Mouse (Mus musculus) heart, adult 2 months (tissue): ENCODE measurements around the gene Hs3st5. TPM values are rescaled to one million over a fixed set of nuclear protein-coding genes. Genes with fewer than 3 reads are reported as not detected.
"Not testable (repeated sequence)": the region's sequence is repeated elsewhere in the genome, so short reads cannot be mapped to it uniquely, and the experiment has no call there.

Source experiments
- DNase-seq, 2 experiments: peaks; one replicate each; pipeline ENCODE4 v3.0.0; 2021
- H3K27ac ChIP-seq: fragments of 200-600 bp; 2 replicates; pipeline ENCODE4 v1.8.1; 2022
- H3K27me3 ChIP-seq: fragments of 200-500 bp; 2 replicates; pipeline ENCODE4 v1.6.1; 2012; ENCODE audit warnings: mild to moderate bottlenecking, low read length, inconsistent platforms, mixed read lengths; ENCODE audit not compliant: control insufficient read depth, insufficient read depth
- H3K36me3 ChIP-seq: fragments of 200-500 bp; 2 replicates; pipeline ENCODE4 v1.6.1; 2012; ENCODE audit warnings: low read length, inconsistent platforms; ENCODE audit not compliant: control insufficient read depth, insufficient read depth
- H3K4me1 ChIP-seq: fragments of 200-500 bp; 2 replicates; pipeline ENCODE4 v1.6.1; 2011; ENCODE audit warnings: low read length; ENCODE audit not compliant: control insufficient read depth, insufficient read depth
- H3K4me3 ChIP-seq: fragments of 200-600 bp; 2 replicates; pipeline ENCODE4 v1.8.1; 2022
- H3K79me2 ChIP-seq: fragments of 200-500 bp; replicated peaks from 2 replicates; pipeline ENCODE4 v1.6.1; 2012; ENCODE audit warnings: mild to moderate bottlenecking, inconsistent platforms, low read length, moderate library complexity, mixed read lengths; ENCODE audit not compliant: control insufficient read depth, insufficient read depth
- H3K9ac ChIP-seq: fragments of 200-500 bp; 2 replicates; pipeline ENCODE4 v1.6.1; 2012; ENCODE audit warnings: low read depth, mild to moderate bottlenecking, control low read depth, inconsistent platforms, low read length, mixed read lengths
- CTCF ChIP-seq: fragments of 200-600 bp; IDR thresholded peaks from 2 replicates; pipeline ENCODE4 v1.8.1; 2022; ENCODE audit warnings: antibody characterized with exemption, mild to moderate bottlenecking, moderate library complexity
- EP300 ChIP-seq: fragments of 200-500 bp; IDR thresholded peaks from 2 replicates; pipeline ENCODE4 v1.6.1; 2011; ENCODE audit warnings: low read depth, low read length, control low read depth; ENCODE audit not compliant: insufficient read depth
- POLR2A ChIP-seq: fragments of 200-500 bp; IDR thresholded peaks from 2 replicates; pipeline ENCODE4 v1.6.1; 2011; ENCODE audit warnings: mild to moderate bottlenecking, low read depth, low read length, control low read depth; ENCODE audit not compliant: insufficient read depth
- WGBS: fragments of 180-500 bp; shearing (Covaris S2); methylation state at CpG from one replicate; pipeline ENCODE4 v1.1.7; 2018; 5-methylcytosine and 5-hydroxymethylcytosine counted together
- intact Hi-C: fragments of 180-260 bp; cut with DNase I; formaldehyde crosslinking; loops from one replicate; pipeline ENCODE4 v1.15.1; 2025
- polyA plus RNA-seq: library from polyadenylated mRNA; depleted of rRNA; stranded (reverse); fragments of >200 nt; gene quantifications from 2 replicates; pipeline ENCODE4 v1.2.3, GENCODE M21; 2012
- total RNA-seq, 2 experiments: library from RNA; stranded (reverse); gene quantifications; 2 replicates each; pipeline ENCODE4 v1.2.3; 2021

Hs3st5 gene
- total and polyA plus RNA-seq, 3 experiments = 0.49 to 4.7 (median 2.4) TPM

DNA sequence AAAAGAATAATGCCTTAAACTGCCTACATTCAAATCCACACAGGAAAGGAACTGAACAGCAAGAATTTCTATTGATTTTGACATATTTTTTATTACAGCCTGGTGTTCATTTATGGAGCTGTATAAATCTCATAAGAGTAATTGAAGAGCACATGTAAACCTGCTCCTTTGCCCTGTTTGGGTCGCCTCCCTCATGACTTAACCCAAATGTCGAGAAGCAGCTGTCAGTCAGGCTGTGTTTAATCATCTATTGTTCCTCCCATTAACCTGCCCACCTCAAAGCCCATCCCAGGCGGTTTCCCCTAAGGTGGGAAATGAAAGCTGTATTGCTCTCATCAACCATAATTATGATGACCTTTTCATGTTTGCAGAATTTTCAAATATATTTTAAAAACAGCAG lies 65.9 kb downstream of the Hs3st5 start:
- Histone ChIP-seq H3K36me3 (no peaks in the 10 kb centered on the region), H3K9ac (no peak overlapping the region), H3K79me2 (no peaks in the 10 kb centered on the region), H3K27me3 (no peaks in the 10 kb centered on the region), H3K27ac (no peak overlapping the region), H3K4me1 (no peaks in the 10 kb centered on the region), H3K4me3 (no peak overlapping the region)
- no peak for DNase-seq
- intact Hi-C loops = no loop called here
- TF ChIP-seq POLR2A = no peak
- TF ChIP-seq EP300 = no peak
- no peak for TF ChIP-seq CTCF
- 78% methylated on average over 3 of the region's 3 CpGs for WGBS

DNA sequence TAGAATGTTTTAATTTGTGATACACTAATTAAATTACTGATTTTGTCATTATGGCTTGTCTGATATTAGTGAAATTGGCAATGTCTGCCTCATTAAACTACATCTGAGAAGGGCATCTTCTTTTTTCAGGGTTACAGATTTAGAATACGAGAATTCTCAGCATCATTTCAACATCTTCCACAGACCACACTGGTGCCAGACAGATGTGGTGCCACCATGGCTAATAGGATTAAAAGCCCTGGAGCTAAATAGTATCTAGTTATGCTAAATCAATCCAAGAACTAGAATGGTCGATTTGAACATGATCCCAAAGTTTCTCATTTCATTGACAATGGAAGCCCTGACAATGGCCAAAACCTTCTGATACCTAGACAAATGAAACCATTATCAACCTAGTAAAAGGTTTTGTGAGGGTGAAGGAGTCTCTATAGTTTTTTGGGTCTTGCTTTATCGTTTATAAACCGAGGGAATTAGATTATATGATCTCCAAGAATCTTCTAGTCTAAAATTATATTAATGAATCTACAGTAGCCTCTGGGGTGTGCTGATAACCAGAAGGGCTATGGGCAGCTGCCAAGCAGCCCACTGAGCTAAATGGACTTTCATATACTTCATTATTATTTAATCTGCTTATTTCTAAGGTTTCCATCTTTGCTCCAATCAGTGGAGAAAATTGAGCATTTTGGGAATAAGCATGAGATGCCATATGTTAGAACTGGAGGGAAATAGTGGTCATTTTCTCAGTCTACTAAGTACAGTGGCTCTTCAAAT lies 71.9 kb downstream of the Hs3st5 start:
- Histone ChIP-seq H3K27me3 (no peaks in the 10 kb centered on the region), H3K4me3 (no peak overlapping the region), H3K27ac (no peak overlapping the region), H3K79me2 (no peaks in the 10 kb centered on the region), H3K9ac (no peak overlapping the region), H3K4me1 (peaks cover 1% of the 10 kb centered on the region; the same call in 1 of the 2 replicates), H3K36me3 (no peaks in the 10 kb centered on the region)
- DNase-seq = no peak
- TF ChIP-seq EP300 = no peak
- TF ChIP-seq POLR2A = no peak
- TF ChIP-seq CTCF = no peak
- intact Hi-C loops = no loop called here
- WGBS = 70% methylated on average over 4 of the region's 4 CpGs

DNA sequence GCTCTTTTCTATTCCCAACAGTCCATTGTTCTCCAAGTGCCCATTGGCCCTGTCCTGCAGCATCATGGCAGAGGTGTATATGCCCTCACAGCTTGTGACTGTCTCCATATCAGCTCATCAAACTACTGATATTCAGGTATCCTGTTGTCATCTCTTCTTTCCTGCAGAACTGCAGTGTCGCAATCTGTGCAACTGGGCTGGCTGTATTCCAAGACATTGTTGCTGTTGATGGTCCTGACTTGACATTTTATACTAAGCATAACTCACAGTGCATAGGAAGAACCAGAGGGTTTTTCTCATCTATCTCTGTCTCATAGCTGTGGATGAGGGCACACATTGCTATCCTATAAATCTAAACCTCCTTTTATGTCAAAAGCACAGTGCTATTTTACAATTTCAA lies 103.8 kb downstream of the Hs3st5 start:
- no peak overlapping the region for H3K27ac ChIP-seq
- no peak for DNase-seq
- H3K79me2 ChIP-seq = no peaks in the 10 kb centered on the region
- H3K4me1 ChIP-seq = no peaks in the 10 kb centered on the region
- intact Hi-C loops = no loop called here
- H3K27me3 ChIP-seq = no peaks in the 10 kb centered on the region
- 34% methylated on average over 1 of the region's 1 CpGs for WGBS
- H3K36me3 ChIP-seq = no peaks in the 10 kb centered on the region
- H3K4me3 ChIP-seq = no peak overlapping the region
- no peak overlapping the region for H3K9ac ChIP-seq
- TF ChIP-seq CTCF (no peak), POLR2A (no peak), EP300 (no peak)

DNA sequence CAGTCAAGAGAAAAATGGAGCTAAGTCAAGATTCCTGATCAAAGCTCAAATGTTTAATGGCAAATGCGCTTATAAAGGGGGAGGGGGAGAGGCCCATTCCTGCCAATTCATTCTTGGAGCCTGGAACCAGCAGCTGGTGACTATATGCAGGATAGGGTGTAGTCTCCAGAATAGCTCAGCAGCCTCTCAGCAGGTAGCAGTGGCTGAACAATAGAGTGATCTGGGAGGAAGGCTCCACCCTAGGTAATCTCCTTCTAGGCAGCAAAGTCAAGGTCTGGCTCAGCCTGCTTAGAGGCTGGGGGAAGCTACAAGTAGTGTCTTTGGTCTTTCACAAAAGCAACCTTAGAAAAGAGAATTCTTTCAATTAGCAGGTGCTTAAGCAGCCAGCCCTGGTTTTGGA lies 104.8 kb downstream of the Hs3st5 start:
- H3K27me3 ChIP-seq, H3K79me2 ChIP-seq, H3K36me3 ChIP-seq, H3K27ac ChIP-seq, DNase-seq, H3K4me3 ChIP-seq, H3K9ac ChIP-seq, H3K4me1 ChIP-seq, intact Hi-C loops: not testable (repeated sequence)
- WGBS = 42% methylated on average over 1 of the region's 1 CpGs

DNA sequence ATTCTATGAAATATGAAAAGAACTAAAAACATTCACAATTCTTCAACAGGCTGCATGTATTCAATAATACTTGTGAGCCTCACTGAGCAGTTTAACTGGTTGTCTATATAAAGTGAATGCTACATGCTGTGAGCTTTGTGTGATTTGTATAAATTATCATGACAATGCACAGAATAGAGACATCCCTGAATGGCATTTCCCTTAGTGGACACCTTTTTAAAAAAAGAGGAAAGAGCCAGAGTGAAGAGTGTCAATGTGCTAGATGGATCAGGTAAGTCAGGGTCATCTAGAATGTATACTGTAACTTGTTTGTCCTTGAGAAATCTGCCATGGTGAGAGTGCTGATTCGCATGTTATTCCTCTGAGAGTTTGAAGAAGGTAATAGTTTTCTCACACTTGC lies 116.4 kb downstream of the Hs3st5 start:
- no peak overlapping the region for H3K27ac ChIP-seq
- H3K4me3 ChIP-seq = no peak overlapping the region
- no peaks in the 10 kb centered on the region for H3K27me3 ChIP-seq
- 94% methylated on average over 1 of the region's 1 CpGs for whole genome bisulfite sequencing
- TF ChIP-seq EP300 (no peak), CTCF (no peak), POLR2A (no peak)
- no peaks in the 10 kb centered on the region for H3K4me1 ChIP-seq
- intact Hi-C loops = no loop called here
- no peaks in the 10 kb centered on the region for H3K36me3 ChIP-seq
- H3K79me2 ChIP-seq = no peaks in the 10 kb centered on the region
- H3K9ac ChIP-seq = no peak overlapping the region
- DNase-seq = no peak

DNA sequence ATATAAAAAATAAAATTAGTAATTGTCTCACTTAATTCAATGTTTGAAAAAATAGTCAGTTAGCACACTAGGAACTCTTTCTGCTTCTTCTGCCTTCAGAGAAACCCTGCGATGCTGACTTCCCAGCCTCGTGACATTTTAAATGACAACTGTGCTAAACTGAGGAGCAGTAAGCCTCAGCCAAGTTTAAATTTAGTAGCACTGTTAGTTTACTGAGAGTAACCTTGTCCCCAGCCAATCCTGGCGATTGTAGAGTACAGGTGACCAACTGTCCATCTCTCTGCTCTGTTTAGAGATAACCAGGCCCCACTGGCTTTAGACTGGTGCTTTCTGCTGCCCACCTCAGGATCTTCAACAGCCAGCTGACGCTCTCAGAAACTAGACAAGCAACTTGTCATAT lies 121.3 kb downstream of the Hs3st5 start:
- TF ChIP-seq CTCF = no peak
- 0 out of 2 replicates have a peak, but pooled peaks have one; percentile 19 for TF ChIP-seq POLR2A
- TF ChIP-seq EP300 = no peak
- no peak overlapping the region for H3K9ac ChIP-seq
- peak overlapping the region; percentile 78 for H3K27ac ChIP-seq
- intact Hi-C loops = loop anchor here (5.0 kb wide), 1 partner anchor 46 kb away; no protein-coding TSS in a partner anchor
- no peaks in the 10 kb centered on the region for H3K79me2 ChIP-seq
- H3K27me3 ChIP-seq = no peaks in the 10 kb centered on the region
- H3K4me3 ChIP-seq = peak overlapping the region; percentile 32
- peak; percentile 18 to 49 for DNase-seq
- no peaks in the 10 kb centered on the region for H3K4me1 ChIP-seq
- no peaks in the 10 kb centered on the region for H3K36me3 ChIP-seq
- 61% methylated on average over 4 of the region's 4 CpGs for WGBS
